Mouse (Mus musculus): ENCODE data around the gene 0610040J01Rik.

GRCm38 (mm10) chr5:63837851-63838250 is 25.7 kb downstream of the 0610040J01Rik start:
- TF ChIP-seq CTCF (IDR thresholded peaks at IDR 0.05; ENCODE audit: low read depth, low read length) = no peak
- no peak for TF ChIP-seq POLR2AphosphoS5 (IDR thresholded peaks at IDR 0.05; ENCODE audit: insufficient replicate concordance, low read depth, low read length)
- no peak for TF ChIP-seq TAL1 (conservative IDR thresholded peaks at IDR 0.05; ENCODE audit: low read depth, low read length)
- no peak for TF ChIP-seq GATA1 (IDR thresholded peaks at IDR 0.05; ENCODE audit: borderline replicate concordance, low read length)
- TF ChIP-seq GATA2 (IDR thresholded peaks at IDR 0.05; ENCODE audit: borderline replicate concordance, low read depth, low read length) = no peak

Measured in G1E (cell line).